Mouse (Mus musculus) spleen, adult 12 weeks (tissue): ENCODE results near the gene Gm47841.

Source experiments
- DNase-seq: peaks from one replicate; pipeline ENCODE4 v3.0.0; 2022; ENCODE audit warnings: low spot score

Gene Gm47841

DNA sequence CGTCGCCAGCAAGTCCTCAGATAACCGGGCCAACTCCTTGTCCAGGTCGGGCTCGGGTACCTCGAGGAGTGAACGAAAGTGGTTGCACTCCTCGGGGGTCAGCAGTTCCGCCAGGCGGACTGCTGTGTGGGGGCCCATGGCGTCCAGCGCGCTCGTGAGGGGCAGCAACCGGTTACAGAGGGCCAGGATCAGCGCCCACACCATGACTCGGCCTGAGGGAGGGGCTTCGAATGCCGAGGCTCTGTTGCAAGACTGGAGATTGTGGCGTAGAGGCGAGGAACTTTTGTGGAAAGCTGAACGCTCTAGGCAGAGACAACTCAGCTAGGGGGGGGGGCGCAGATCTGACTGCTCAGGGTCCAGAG is at the start of gene Gm47841:
Gene Gm47841 (minus strand): TSS at position 204 of the 362 bp plus-strand sequence.
- no peak for DNase-seq

GRCm38 (mm10) chr15:101095392-101095791 is 48.2 kb upstream of the Gm47841 start:
- DNase-seq = no peak

DNA sequence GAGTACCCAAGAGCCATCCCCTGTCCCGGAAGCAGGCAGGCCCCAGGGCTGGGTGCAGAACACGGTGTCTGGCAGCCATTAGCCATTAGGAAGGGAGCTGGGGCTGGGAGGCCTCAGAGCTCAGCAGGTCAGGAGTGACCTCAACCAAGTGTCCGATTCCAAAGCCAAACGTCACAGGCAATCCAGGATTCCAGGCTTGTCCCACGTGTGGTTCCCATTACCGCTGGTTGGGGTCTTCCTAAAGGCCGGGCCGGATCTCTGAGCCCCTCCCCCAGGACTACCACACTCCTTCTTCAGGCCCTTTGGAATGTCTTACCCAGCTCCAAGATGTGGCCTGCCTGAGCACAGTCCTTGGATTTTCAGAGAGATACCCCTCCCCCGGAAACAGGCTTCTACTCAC is 47.8 kb upstream of the Gm47841 start:
- DNase-seq = no peak

GRCm38 (mm10) chr15:101093988-101094387 is 46.8 kb upstream of the Gm47841 start:
- no peak for DNase-seq

- DNase-seq = no peak
Observed at GRCm38 (mm10) chr15:101092829-101093648, 45.8 kb upstream of the Gm47841 start.

GRCm38 (mm10) chr15:101092121-101092828 is 45.1 kb upstream of the Gm47841 start:
- no peak for DNase-seq

- no peak for DNase-seq
Observed at GRCm38 (mm10) chr15:101091551-101091950, 44.4 kb upstream of the Gm47841 start.

GRCm38 (mm10) chr15:101088291-101088690 is 41.1 kb upstream of the Gm47841 start:
- DNase-seq = no peak

DNA sequence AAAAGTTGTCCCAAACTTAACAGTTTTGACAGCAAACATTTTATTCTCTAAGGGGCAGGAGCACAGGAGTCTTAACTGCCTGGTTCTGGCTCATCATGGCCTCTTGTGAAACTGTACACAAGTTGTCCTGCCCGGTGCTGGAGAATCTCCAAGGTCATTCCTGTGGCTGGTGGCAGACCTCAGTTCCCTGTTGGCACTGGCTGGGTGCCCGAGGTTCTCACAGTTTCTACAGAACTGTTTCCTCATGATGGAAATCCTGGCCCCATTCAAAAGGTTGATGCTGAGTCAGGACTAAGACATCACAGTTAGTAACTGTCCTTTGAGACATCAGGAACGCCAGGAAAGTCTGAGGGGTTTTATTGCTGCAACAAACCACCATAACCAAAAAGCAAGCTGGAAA is 39.8 kb upstream of the Gm47841 start:
- no peak for DNase-seq

GRCm38 (mm10) chr15:101086451-101086850 is 39.3 kb upstream of the Gm47841 start:
- no peak for DNase-seq

DNA sequence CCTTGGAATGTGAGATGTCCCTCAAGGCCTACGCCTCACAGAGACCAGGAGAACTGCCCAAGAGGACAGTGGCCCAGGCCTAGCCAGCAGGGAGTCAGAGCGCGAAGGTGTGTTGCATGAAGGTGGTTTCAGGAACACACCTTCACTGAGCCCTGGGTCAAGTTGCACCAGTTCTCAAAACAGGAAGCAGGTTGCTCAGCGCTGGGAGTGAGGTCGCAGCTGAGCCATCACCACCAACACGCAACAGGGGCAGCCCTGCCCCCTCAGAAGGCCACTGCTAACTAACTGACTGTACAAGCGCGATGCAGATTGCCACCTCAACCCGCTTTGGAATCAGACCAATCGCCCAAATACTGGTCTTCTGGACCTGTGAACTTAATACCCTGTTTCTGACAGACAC is 37.3 kb upstream of the Gm47841 start:
- DNase-seq = no peak

DNA sequence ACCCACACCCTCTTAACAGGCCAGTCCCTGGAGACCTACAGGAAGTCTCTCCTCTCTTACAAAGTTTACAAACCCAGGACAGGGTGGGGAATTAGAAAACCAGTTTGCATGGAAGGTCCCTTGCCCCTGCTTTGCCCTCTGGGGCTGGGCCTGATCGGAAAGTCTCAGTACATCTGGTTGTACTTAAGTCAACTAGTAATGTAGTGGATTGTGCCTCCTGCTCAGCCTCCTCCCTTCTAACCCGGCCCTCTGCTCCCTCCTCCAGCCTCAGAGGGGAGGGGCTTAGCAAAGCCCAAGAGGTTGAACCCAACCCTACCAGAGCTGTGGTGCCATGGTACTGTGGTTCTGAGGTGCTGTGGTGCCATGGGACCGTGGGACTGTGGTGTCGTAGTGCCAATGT is 35.0 kb upstream of the Gm47841 start:
- DNase-seq = no peak

GRCm38 (mm10) chr15:101081035-101081548 is 33.9 kb upstream of the Gm47841 start:
- no peak for DNase-seq

DNA sequence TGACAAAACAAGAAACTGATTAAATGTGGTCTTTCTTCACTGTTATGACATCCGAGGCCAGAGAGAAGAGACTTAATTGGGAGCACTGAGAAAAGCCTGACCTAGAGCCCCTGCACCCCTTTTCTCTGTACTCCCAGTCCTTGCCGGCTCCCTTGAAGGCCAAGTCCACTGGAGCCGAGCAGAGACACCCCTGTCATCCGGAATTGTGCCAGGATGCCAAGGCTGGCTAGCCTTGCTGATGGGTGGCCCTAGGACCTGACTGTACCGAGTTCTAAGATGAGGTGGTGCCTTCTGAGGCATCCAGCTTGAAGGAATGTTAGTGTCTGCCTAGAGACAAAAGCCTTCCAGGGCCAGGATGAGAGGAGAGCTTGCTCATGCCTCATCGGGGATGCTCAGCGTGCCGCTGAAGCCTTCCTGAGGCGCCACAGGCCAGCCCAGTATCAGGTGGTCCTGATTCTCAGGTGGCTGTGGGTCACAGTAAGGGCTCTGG is 32.9 kb upstream of the Gm47841 start:
- no peak for DNase-seq

- no peak for DNase-seq
Observed at GRCm38 (mm10) chr15:101078731-101079156, 31.5 kb upstream of the Gm47841 start.

DNA sequence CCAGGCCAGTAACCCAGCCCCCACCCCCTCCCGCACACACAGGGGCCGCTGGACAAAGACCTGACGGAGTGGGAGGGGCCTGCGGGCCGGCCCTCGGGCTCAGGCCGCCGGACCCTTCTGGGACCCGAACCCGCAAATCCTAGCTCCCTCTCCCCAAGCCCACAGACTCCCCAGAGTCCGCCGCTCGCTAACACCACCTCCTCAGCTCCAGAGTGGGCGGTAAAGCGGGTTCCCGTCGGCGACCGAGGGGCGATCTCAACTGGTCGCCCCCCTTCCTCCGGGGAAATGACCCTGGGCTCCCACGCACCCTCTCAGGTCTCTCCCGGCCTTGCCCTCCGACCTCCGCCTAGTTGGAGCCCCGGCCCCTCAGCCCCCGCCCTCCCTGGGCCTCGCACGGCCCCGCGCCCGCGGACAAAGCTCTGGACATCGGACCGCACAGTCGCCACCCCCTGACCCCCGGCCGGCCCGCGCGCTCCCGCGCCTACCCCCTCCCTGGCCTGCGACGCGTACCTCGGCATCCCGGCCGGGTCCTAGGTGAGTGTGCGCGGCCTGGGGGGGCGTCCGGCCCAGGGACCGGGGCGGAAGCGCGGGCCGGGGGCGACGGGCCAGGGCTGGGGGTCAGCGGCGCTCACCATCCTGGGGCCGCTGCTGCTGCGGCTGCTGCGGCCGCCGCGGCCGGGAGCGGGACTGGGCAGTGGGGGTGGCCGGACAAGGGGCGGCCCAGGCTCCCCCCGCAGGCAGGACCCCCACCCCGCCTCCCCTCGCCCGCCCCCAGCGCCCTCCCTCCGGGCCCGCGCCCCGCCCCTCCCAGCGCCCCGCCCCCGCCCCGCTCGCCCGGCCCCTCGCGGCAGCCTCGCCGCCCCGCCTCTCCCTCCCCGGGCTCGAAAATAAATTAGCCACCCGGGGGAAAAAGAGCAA is 30.9 kb upstream of the Gm47841 start, which contains the start of gene Fignl2:
Gene Fignl2 (minus strand): TSS at position 755 of the 918 bp plus-strand sequence.
- DNase-seq = no peak

GRCm38 (mm10) chr15:101077001-101077812 is 30.0 kb upstream of the Gm47841 start:
- no peak for DNase-seq

DNA sequence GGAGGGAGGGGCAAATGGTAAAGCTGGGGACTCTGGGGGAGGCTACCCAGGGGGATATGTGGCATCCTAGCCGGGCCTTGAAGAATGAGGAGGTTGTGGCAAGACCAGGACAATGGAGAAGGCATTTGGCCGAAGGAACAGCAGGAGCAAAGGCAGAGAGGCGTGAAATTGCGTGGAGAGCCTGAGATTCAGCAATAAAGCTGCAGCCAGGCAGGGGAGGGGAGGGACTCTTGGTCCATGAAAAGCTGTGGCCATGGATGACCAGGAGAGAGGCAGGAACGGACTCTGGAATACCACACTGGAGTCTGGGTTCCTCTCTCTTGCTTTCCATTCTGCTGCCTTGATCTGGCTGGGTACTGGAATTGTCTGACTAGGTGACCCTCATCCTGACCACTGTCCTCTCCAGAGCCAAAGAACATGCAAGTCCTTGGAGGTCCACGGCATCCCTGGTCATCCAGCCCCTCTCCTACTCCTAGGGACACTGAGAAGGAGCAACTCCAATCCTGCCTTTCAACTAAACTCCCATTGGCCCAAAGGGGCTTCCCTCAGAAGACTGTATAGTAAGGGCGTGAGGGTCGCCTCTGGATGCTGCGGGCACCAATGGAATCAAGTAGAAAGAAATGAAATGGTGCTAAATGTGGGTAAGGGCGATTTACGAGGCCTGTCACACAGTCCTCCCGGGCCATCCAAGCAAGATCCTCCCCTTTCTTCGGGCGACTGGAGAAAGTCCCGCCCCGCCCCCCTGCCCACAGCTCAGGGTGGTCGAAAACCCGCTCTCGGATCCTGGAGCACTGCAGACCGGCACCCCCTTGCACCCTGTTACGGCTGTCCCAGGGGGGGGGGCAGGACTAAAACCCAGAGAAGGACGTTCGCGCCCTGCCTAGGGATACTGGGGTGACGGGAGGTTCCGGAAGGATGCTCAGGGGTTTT is 29.1 kb upstream of the Gm47841 start:
- DNase-seq = no peak

GRCm38 (mm10) chr15:101075656-101076055 is 28.5 kb upstream of the Gm47841 start:
- no peak for DNase-seq

DNA sequence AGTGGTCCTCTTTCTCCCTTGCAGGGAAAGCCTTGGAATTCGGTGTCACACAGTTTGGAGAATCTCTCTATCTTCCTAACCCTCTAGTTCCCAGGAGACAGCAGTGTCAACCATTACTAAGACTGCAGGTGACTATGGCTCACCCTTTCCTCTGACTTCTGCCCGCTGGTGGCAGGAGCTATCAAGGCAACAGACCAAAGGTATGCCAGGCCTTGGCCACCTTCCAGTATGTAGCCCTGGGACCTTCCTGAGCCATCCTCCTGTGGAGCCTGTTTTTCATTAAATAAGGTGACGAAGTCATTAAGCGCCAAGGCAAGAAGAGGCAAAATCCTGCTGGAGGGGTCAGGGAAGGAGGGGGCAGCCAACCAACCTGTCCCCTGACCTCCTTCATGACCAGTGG is 28.0 kb upstream of the Gm47841 start:
- no peak for DNase-seq
